Mouse (Mus musculus): Measurements from ENCODE around the gene Vmn2r69. TPM values are rescaled to one million over a fixed set of nuclear protein-coding genes. Genes with fewer than 3 reads are reported as not detected.

Vmn2r69 gene
- total RNA-seq (2017): not detected in 2 replicates

- ATAC-seq (replicated peaks in 1 of 2; ENCODE audit: insufficient read depth in 1 of 2, low FRiP score in 2 of 2, low TSS enrichment in 1 of 2, low read depth in 1 of 2, poor library complexity in 2 of 2, severe bottlenecking in 2 of 2): no peak
Observed at GRCm38 (mm10) chr7:85415820-85416219, at the start of gene Vmn2r69. Gene Vmn2r69, minus strand, starts transcription at chr7:85415920.

Other genes with a start within 250 kb of the Vmn2r69 start
- not detected in 2 replicates for gene Vmn2r68, start 178.1 kb downstream of the Vmn2r69 start, total RNA-seq (2017)
- not detected in 2 replicates for gene Vmn2r71, start 147.2 kb upstream of the Vmn2r69 start, total RNA-seq (2017)
- gene Vmn2r70, start 153.3 kb upstream of the Vmn2r69 start, total RNA-seq (2017): not detected in 2 replicates

Data from hematopoietic stem cell, adult 5-6 weeks (primary cell).